Mouse (Mus musculus): ENCODE data around the gene Rtp2.

DNA sequence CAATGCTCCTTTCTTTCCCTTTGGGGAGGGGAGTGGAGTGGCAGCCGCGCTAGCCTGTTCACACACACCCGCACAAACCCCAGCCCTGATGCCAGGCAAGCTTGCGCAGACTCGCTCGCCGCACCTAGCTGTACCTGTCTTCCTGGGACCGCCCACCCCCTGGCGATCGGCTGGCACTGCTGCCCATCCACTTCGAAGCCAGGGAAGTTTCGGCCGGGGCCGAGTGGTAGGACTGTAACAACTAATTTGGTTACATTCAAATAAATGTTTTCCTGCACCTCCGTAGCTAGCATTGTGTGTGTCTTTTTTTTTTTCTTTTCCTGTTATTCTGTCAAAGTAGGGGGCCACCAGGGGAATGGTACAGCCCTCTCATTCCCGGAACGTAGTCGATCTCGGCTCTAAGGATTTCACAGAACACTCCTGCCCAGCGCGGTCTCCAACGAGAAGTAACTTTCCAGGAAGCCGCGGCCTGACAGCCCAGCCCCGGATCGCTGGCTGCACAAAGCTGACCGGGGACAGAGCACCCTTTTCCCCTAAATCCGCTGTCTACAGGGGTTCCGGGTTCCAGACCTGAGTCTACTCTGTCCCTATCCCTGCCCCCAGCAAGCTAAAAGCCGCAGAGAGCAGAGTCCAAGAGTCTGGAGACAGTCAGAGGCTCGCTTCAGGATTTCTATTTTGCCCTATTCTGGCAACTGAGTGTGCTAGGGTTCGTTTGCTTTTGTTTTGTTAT lies 49.0 kb upstream of the Rtp2 start:
- TF ChIP-seq CTCF (IDR thresholded peaks at IDR 0.05; ENCODE audit: low read depth), result no peak; the same call in 1 of the 2 replicates
- no peak for TF ChIP-seq EP300 (optimal IDR thresholded peaks at IDR 0.05)

Data from stomach, postnatal 0 days (tissue).